Mouse (Mus musculus): ENCODE measurements around the gene Ak5. TPM values are rescaled to one million over a fixed set of nuclear protein-coding genes. Genes with fewer than 3 reads are reported as not detected.

The Ak5 gene
- polyA plus RNA-seq, 1 experiment = 3.3 TPM

- 86% methylated on average over 6 of the region's 6 CpGs for WGBS
- TF ChIP-seq POLR2A (IDR thresholded peaks at IDR 0.05; ENCODE audit: low read depth, low read length) (no peak), CTCF (conservative IDR thresholded peaks at IDR 0.05; ENCODE audit: insufficient read depth, insufficient read length, low read depth, low read length) (no peak)
- no peaks in the 10 kb centered on the region for H3K36me3 ChIP-seq (ENCODE audit: control insufficient read depth, insufficient read depth, low read length)
- no peaks in the 10 kb centered on the region for H3K27me3 ChIP-seq (replicated peaks; ENCODE audit: control insufficient read depth, insufficient read depth, low read length)
- H3K4me1 ChIP-seq (ENCODE audit: control insufficient read depth, insufficient read depth, low read length) = no peaks in the 10 kb centered on the region
- DNase-seq = no peak
- H3K4me3 ChIP-seq (ENCODE audit: insufficient read depth, low read depth, low read length) = no peak overlapping the region
- H3K27ac ChIP-seq (ENCODE audit: insufficient read depth, low read depth, low read length) = no peak overlapping the region
Observed at GRCm38 (mm10) chr3:152492241-152492640, 175.9 kb downstream of the Ak5 start.

GRCm38 (mm10) chr3:152490423-152490822 lies 177.7 kb downstream of the Ak5 start:
- WGBS = 90% methylated on average over 5 of the region's 5 CpGs
- no peak for DNase-seq
- Histone ChIP-seq H3K27me3 (replicated peaks; ENCODE audit: control insufficient read depth, insufficient read depth, low read length) (no peaks in the 10 kb centered on the region), H3K4me3 (ENCODE audit: insufficient read depth, low read depth, low read length) (no peak overlapping the region), H3K4me1 (ENCODE audit: control insufficient read depth, insufficient read depth, low read length) (no peaks in the 10 kb centered on the region), H3K27ac (ENCODE audit: insufficient read depth, low read depth, low read length) (no peak overlapping the region), H3K36me3 (ENCODE audit: control insufficient read depth, insufficient read depth, low read length) (no peaks in the 10 kb centered on the region)
- TF ChIP-seq CTCF (conservative IDR thresholded peaks at IDR 0.05; ENCODE audit: insufficient read depth, insufficient read length, low read depth, low read length) (no peak), POLR2A (IDR thresholded peaks at IDR 0.05; ENCODE audit: low read depth, low read length) (no peak)

GRCm38 (mm10) chr3:152488964-152489363 lies 179.2 kb downstream of the Ak5 start:
- Histone ChIP-seq H3K27me3 (replicated peaks; ENCODE audit: control insufficient read depth, insufficient read depth, low read length) (no peaks in the 10 kb centered on the region), H3K4me1 (ENCODE audit: control insufficient read depth, insufficient read depth, low read length) (no peaks in the 10 kb centered on the region), H3K36me3 (ENCODE audit: control insufficient read depth, insufficient read depth, low read length) (no peaks in the 10 kb centered on the region), H3K4me3 (ENCODE audit: insufficient read depth, low read depth, low read length) (no peak overlapping the region), H3K27ac (ENCODE audit: insufficient read depth, low read depth, low read length) (no peak overlapping the region)
- WGBS = 68% methylated on average over 4 of the region's 4 CpGs
- no peak for DNase-seq
- TF ChIP-seq POLR2A (IDR thresholded peaks at IDR 0.05; ENCODE audit: low read depth, low read length) = no peak
- no peak for TF ChIP-seq CTCF (conservative IDR thresholded peaks at IDR 0.05; ENCODE audit: insufficient read depth, insufficient read length, low read depth, low read length)

GRCm38 (mm10) chr3:152484206-152484605 lies 184.0 kb downstream of the Ak5 start:
- Histone ChIP-seq H3K4me1 (ENCODE audit: control insufficient read depth, insufficient read depth, low read length) (no peaks in the 10 kb centered on the region), H3K36me3 (ENCODE audit: control insufficient read depth, insufficient read depth, low read length) (no peaks in the 10 kb centered on the region), H3K27me3 (replicated peaks; ENCODE audit: control insufficient read depth, insufficient read depth, low read length) (no peaks in the 10 kb centered on the region), H3K27ac (ENCODE audit: insufficient read depth, low read depth, low read length) (no peak overlapping the region), H3K4me3 (ENCODE audit: insufficient read depth, low read depth, low read length) (no peak overlapping the region)
- TF ChIP-seq CTCF (conservative IDR thresholded peaks at IDR 0.05; ENCODE audit: insufficient read depth, insufficient read length, low read depth, low read length) = no peak
- TF ChIP-seq POLR2A (IDR thresholded peaks at IDR 0.05; ENCODE audit: low read depth, low read length) = no peak
- DNase-seq = peak; percentile 16
- 41% methylated on average over 6 of the region's 6 CpGs for WGBS

GRCm38 (mm10) chr3:152483800-152484199 lies 184.4 kb downstream of the Ak5 start:
- 42% methylated on average over 7 of the region's 7 CpGs for WGBS
- no peaks in the 10 kb centered on the region for H3K4me1 ChIP-seq (ENCODE audit: control insufficient read depth, insufficient read depth, low read length)
- DNase-seq = no peak
- H3K27ac ChIP-seq (ENCODE audit: insufficient read depth, low read depth, low read length) = no peak overlapping the region
- no peaks in the 10 kb centered on the region for H3K36me3 ChIP-seq (ENCODE audit: control insufficient read depth, insufficient read depth, low read length)
- no peak overlapping the region for H3K4me3 ChIP-seq (ENCODE audit: insufficient read depth, low read depth, low read length)
- no peaks in the 10 kb centered on the region for H3K27me3 ChIP-seq (replicated peaks; ENCODE audit: control insufficient read depth, insufficient read depth, low read length)
- TF ChIP-seq POLR2A (IDR thresholded peaks at IDR 0.05; ENCODE audit: low read depth, low read length) (no peak), CTCF (conservative IDR thresholded peaks at IDR 0.05; ENCODE audit: insufficient read depth, insufficient read length, low read depth, low read length) (no peak)

GRCm38 (mm10) chr3:152482182-152482581 lies 186.0 kb downstream of the Ak5 start:
- Histone ChIP-seq H3K27ac (ENCODE audit: insufficient read depth, low read depth, low read length) (no peak overlapping the region), H3K27me3 (replicated peaks; ENCODE audit: control insufficient read depth, insufficient read depth, low read length) (no peaks in the 10 kb centered on the region), H3K4me1 (ENCODE audit: control insufficient read depth, insufficient read depth, low read length) (no peaks in the 10 kb centered on the region; the same call in 1 of the 2 replicates), H3K4me3 (ENCODE audit: insufficient read depth, low read depth, low read length) (no peak overlapping the region), H3K36me3 (ENCODE audit: control insufficient read depth, insufficient read depth, low read length) (no peaks in the 10 kb centered on the region)
- WGBS = 73% methylated on average over 8 of the region's 8 CpGs
- no peak for DNase-seq
- TF ChIP-seq POLR2A (IDR thresholded peaks at IDR 0.05; ENCODE audit: low read depth, low read length) = no peak
- TF ChIP-seq CTCF (conservative IDR thresholded peaks at IDR 0.05; ENCODE audit: insufficient read depth, insufficient read length, low read depth, low read length) = no peak

- no peak for TF ChIP-seq CTCF (conservative IDR thresholded peaks at IDR 0.05; ENCODE audit: insufficient read depth, insufficient read length, low read depth, low read length)
- no peak for TF ChIP-seq POLR2A (IDR thresholded peaks at IDR 0.05; ENCODE audit: low read depth, low read length)
- Histone ChIP-seq H3K4me3 (ENCODE audit: insufficient read depth, low read depth, low read length) (no peak overlapping the region), H3K27ac (ENCODE audit: insufficient read depth, low read depth, low read length) (no peak overlapping the region), H3K27me3 (replicated peaks; ENCODE audit: control insufficient read depth, insufficient read depth, low read length) (no peaks in the 10 kb centered on the region), H3K36me3 (ENCODE audit: control insufficient read depth, insufficient read depth, low read length) (no peaks in the 10 kb centered on the region), H3K4me1 (ENCODE audit: control insufficient read depth, insufficient read depth, low read length) (no peaks in the 10 kb centered on the region; the same call in 1 of the 2 replicates)
- no peak for DNase-seq
- 98% methylated on average over 6 of the region's 6 CpGs for WGBS
Observed at GRCm38 (mm10) chr3:152480336-152480735, 187.8 kb downstream of the Ak5 start.
